Mouse (Mus musculus) spleen, adult 2 months (tissue): Measurements from ENCODE around the gene Kctd21.

ENCODE experiments used
- CTCF ChIP-seq: fragments of 200-500 bp; IDR thresholded peaks from 2 replicates; pipeline ENCODE4 v1.5.1; 2011; ENCODE audit warnings: mild to moderate bottlenecking, inconsistent platforms; ENCODE audit not compliant: insufficient read depth, insufficient read length, insufficient replicate concordance; ENCODE audit errors: extremely low read depth
- POLR2A ChIP-seq: fragments of 200-500 bp; IDR thresholded peaks from 2 replicates; pipeline ENCODE4 v1.6.1; 2011; ENCODE audit warnings: low read depth, low read length, inconsistent platforms

- no peak for TF ChIP-seq CTCF
- TF ChIP-seq POLR2A, result no peak
These were observed 1.0 kb upstream of the Kctd21 start for GRCm38 (mm10) chr7:97330931-97331645.
